Mouse (Mus musculus) hindbrain, embryonic 12.5 days (tissue): ENCODE measurements around the gene Atg4a-ps. TPM values are rescaled to one million over a fixed set of nuclear protein-coding genes. Genes with fewer than 3 reads are reported as not detected.

ENCODE experiments used
- ATAC-seq: fragments of 200-750 bp; cut with Nextera tagmentation; 2 replicates; pipeline ENCODE4 v1.8.0; 2017; ENCODE audit warnings: moderate TSS enrichment; ENCODE audit not compliant: low FRiP score
- H3K27ac ChIP-seq: fragments of 300-500 bp; sonication (generic); 2 replicates; pipeline ENCODE4 v1.5.1; 2016; ENCODE audit warnings: mild to moderate bottlenecking
- H3K27me3 ChIP-seq: fragments of 300-500 bp; sonication (generic); 2 replicates; pipeline ENCODE4 v1.6.1; 2016; ENCODE audit warnings: mild to moderate bottlenecking
- H3K36me3 ChIP-seq: fragments of 300-500 bp; sonication (generic); 2 replicates; pipeline ENCODE4 v1.6.1; 2016; ENCODE audit warnings: mild to moderate bottlenecking
- H3K4me1 ChIP-seq: fragments of 300-500 bp; sonication (generic); 2 replicates; pipeline ENCODE4 v1.6.1; 2016
- H3K4me2 ChIP-seq: fragments of 300-500 bp; sonication (generic); replicated peaks from 2 replicates; pipeline ENCODE4 v1.6.1; 2016; ENCODE audit warnings: mild to moderate bottlenecking
- H3K4me3 ChIP-seq: fragments of 300-500 bp; sonication (generic); 2 replicates; pipeline ENCODE4 v1.5.1; 2016; ENCODE audit warnings: mild to moderate bottlenecking
- H3K9ac ChIP-seq: fragments of 300-500 bp; sonication (generic); 2 replicates; pipeline ENCODE4 v1.6.1; 2016; ENCODE audit warnings: mild to moderate bottlenecking, moderate library complexity
- H3K9me3 ChIP-seq: fragments of 300-500 bp; sonication (generic); replicated peaks from 2 replicates; pipeline ENCODE4 v1.6.1; 2016; ENCODE audit warnings: mild to moderate bottlenecking
- WGBS: fragments of 180-500 bp; shearing (Covaris S2); methylation state at CpG from one replicate; pipeline ENCODE4 v1.1.7; 2016; 5-methylcytosine and 5-hydroxymethylcytosine counted together
- polyA plus RNA-seq: library from polyadenylated mRNA; unstranded; fragments of >200 nt; fragmentation: Nextera tagmentation; extraction: Ambion mirVana; gene quantifications from 2 replicates; pipeline ENCODE4 v1.2.1, GENCODE M21; 2016

The Atg4a-ps gene
- polyA plus RNA-seq, 1 experiment from 2014 or later, result not detected

DNA sequence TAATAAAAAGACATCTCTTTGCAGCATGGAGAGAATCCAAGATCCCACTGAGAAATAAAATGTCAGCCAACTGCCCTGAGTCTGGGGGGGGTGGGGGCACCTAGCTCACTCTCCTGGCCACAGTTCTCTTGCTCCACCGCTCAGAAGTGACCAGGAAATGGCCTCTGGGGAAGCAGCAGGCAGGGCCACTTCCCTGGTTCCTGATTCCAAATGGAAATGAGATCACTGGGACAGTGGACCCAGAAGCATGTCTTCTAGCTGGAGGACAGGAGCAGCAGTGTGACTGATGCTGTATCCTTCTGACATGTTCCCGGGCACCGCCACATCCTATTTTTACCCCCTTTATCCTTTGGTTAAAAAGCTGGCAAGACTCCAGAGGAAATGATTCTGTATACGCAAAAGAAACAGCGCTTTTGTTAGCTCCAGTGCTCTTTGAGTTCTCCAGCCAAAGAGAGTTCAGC is 21.2 kb downstream of the Atg4a-ps start:
- no peak for ATAC-seq

DNA sequence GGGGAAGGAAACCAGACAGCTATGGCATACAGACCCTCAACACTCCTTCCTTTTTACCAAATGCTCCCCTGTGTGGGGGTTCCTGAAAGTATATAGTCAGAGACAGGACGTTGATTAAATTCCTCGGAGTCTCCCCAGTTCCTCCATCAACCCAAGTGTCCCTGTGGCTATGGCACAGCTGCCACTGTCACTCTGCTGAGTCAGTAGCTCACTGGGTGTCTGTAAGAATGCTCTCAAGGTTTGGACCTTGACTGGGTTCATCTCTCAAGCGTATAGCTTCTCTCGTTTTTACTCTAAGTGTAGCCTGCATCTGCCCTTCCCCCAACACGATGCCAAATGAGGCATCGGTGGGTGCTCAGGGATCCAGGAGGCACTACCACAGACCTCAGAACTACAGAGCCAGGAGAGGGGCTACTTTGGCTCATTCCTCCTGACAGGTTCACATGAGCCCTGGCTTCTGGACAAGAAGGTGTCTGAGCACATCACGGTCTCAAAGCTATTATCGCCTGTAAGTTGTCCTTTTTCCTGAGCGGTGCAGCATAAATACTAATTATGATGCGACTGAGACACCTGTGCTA is 21.9 kb downstream of the Atg4a-ps start:
- WGBS, result 86% methylated on average over 10 of the region's 10 CpGs
- ATAC-seq, result no peak
- no peak overlapping the region for H3K4me3 ChIP-seq

More for the DNA sequence above, 21.2 kb downstream of the Atg4a-ps start:
- no peak overlapping the region for H3K4me3 ChIP-seq
- WGBS, result 57% methylated on average over 5 of the region's 5 CpGs
- H3K27ac ChIP-seq, result no peak overlapping the region
- no peaks in the 10 kb centered on the region for H3K9me3 ChIP-seq
- no peak overlapping the region for H3K9ac ChIP-seq
- no peak overlapping the region for H3K4me2 ChIP-seq
- no peaks in the 10 kb centered on the region for H3K36me3 ChIP-seq
- peaks cover 4% of the 10 kb centered on the region; the same call in 1 of the 2 replicates for H3K4me1 ChIP-seq
- H3K27me3 ChIP-seq, result no peaks in the 10 kb centered on the region

DNA sequence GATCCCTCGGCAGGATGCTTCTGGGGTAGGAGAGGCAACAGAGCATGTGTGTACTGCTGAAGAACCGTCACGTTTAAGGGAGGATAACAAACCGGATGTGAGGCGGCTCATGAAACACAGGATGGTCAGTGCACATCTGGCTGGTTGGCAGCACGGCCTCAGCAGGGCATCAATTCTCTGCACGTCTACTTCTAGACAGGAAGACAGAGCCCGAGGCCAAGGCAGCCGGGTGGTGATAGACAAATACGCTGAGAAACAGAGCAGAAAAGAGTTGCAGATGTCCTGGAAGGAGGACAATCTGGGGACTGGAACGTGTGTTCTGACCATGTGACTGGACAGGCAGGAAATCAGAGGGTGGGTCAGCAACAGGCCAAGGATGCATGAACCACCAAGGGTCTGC is 25.8 kb downstream of the Atg4a-ps start:
- no peak overlapping the region for H3K27ac ChIP-seq
- no peak overlapping the region for H3K4me2 ChIP-seq
- no peaks in the 10 kb centered on the region for H3K36me3 ChIP-seq
- H3K27me3 ChIP-seq, result no peaks in the 10 kb centered on the region
- H3K4me3 ChIP-seq, result no peak overlapping the region
- 64% methylated on average over 11 of the region's 11 CpGs for WGBS
- H3K4me1 ChIP-seq, result peaks cover 4% of the 10 kb centered on the region; the same call in 1 of the 2 replicates
- no peaks in the 10 kb centered on the region for H3K9me3 ChIP-seq
- H3K9ac ChIP-seq, result no peak overlapping the region
- ATAC-seq, result no peak

More for the DNA sequence above, 21.9 kb downstream of the Atg4a-ps start:
- Histone ChIP-seq H3K4me1 (peaks cover 4% of the 10 kb centered on the region; the same call in 1 of the 2 replicates), H3K9me3 (no peaks in the 10 kb centered on the region), H3K9ac (no peak overlapping the region), H3K36me3 (no peaks in the 10 kb centered on the region), H3K27me3 (no peaks in the 10 kb centered on the region), H3K27ac (no peak overlapping the region), H3K4me2 (no peak overlapping the region)

DNA sequence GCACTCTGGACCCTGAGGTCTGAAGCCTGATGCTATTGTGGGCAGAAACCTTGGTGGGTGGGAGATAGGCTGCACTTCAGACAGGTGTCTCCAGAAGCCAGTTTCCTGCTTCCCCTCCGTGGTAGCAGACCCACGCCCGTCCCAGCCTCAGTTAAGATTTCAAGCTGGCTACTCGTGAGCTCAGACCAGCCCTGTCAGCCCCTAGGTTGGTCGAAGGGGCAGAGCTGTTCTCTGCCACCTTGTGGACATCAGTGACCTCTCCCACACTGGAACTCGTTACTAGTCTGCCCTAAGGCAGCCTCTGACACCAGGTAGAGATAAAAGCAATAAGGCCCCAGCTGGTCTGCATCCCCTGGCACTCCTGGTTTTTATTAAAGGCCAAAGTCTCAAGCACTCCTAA is 28.9 kb downstream of the Atg4a-ps start:
- no peak overlapping the region for H3K4me3 ChIP-seq
- H3K27ac ChIP-seq, result no peak overlapping the region
- no peaks in the 10 kb centered on the region for H3K27me3 ChIP-seq
- 32% methylated on average over 6 of the region's 6 CpGs for WGBS
- no peak for ATAC-seq
- H3K9me3 ChIP-seq, result no peaks in the 10 kb centered on the region
- no peaks in the 10 kb centered on the region for H3K36me3 ChIP-seq
- H3K4me1 ChIP-seq, result no peaks in the 10 kb centered on the region
- no peak overlapping the region for H3K4me2 ChIP-seq
- H3K9ac ChIP-seq, result no peak overlapping the region

DNA sequence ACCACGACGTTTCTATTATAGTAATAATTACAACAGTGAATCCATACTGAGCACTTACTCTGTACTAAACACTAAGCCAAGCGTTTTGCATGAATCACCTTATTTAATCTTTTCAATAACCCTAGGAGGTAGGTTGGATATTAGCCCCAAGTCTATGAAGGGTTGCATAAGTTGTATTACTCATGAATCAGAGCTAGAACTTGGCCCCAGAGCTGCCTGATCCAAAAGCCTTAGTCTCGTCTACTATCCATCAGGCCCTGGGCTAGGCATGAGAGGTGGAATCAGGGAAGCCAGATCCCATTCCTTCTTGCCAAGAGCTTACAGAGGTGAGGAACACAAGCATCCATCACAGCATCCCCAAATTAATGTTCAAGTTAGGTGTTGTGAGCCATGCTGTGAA is 30.2 kb downstream of the Atg4a-ps start:
- Histone ChIP-seq H3K27me3 (no peaks in the 10 kb centered on the region), H3K27ac (no peak overlapping the region), H3K4me3 (no peak overlapping the region), H3K4me2 (no peak overlapping the region), H3K36me3 (no peaks in the 10 kb centered on the region), H3K9me3 (no peaks in the 10 kb centered on the region), H3K9ac (no peak overlapping the region), H3K4me1 (no peaks in the 10 kb centered on the region)
- ATAC-seq, result no peak
- WGBS, result 86% methylated on average over 4 of the region's 4 CpGs

- H3K27ac ChIP-seq, result no peak overlapping the region
- no peak overlapping the region for H3K4me3 ChIP-seq
- H3K4me2 ChIP-seq, result no peak overlapping the region
- 0 out of 2 replicates have a peak, but pooled peaks cover 3% of the 10 kb centered on the region for H3K27me3 ChIP-seq
- H3K36me3 ChIP-seq, result no peaks in the 10 kb centered on the region
- no peaks in the 10 kb centered on the region for H3K9me3 ChIP-seq
- WGBS, result 69% methylated on average over 9 of the region's 9 CpGs
- H3K4me1 ChIP-seq, result no peaks in the 10 kb centered on the region
- no peak overlapping the region for H3K9ac ChIP-seq
- no peak for ATAC-seq
These were observed 33.1 kb downstream of the Atg4a-ps start for GRCm38 (mm10) chr3:103612636-103613355.

- Histone ChIP-seq H3K4me2 (no peak overlapping the region), H3K4me3 (no peak overlapping the region), H3K27me3 (0 out of 2 replicates have a peak, but pooled peaks cover 3% of the 10 kb centered on the region), H3K4me1 (peaks cover 11% of the 10 kb centered on the region), H3K9ac (no peak overlapping the region), H3K27ac (no peak overlapping the region), H3K9me3 (no peaks in the 10 kb centered on the region), H3K36me3 (no peaks in the 10 kb centered on the region)
- no peak for ATAC-seq
- 90% methylated on average over 5 of the region's 5 CpGs for WGBS
These were observed 35.6 kb downstream of the Atg4a-ps start for GRCm38 (mm10) chr3:103610231-103610630.

DNA sequence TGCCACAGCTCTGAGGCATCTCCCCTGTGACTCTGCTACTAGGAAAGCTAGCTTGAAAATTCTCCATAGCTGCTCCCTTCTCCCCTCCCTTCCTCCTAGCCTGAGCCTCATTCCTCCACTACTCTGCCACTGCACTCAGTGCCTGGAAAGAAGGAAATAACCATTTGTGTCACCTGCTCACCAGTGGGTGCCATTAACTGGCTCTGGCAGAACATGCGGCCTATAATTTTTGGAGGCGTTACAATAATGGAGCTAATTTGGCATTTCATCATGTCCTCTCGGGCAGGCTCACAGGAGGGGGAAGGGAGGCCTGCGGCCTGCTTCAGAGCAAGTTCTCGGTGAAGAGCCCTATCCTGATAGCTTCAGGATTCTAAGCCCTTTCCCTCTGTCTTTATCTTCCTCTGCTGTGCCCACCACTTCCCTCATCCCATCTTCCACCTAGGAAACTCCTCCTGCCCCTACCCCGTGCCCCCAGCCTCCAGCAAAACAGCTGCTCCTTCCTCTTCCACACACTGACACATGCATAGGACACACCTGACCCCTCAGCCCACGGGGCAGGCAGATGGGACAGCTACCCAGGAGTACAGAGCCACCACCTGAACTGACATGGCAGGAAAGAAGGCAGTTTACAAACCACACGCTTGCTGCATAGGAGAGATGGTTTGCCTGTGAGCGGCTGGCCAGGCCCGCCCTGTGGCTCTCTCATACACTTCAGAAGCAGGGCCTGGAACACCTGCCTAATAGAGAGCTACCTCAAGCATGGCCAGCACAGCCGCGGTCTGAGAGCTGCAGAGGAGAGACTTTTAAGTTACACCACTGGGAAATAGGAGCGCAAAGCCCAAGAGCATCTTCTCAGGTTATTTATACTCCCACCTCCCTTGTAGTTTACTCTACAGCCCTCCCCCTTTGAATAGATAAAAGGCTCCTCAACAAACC is 38.9 kb downstream of the Atg4a-ps start:
- 0 out of 2 replicates have a peak, but pooled peaks cover 3% of the 10 kb centered on the region for H3K27me3 ChIP-seq
- ATAC-seq, result no peak
- no peak overlapping the region for H3K4me3 ChIP-seq
- no peaks in the 10 kb centered on the region for H3K36me3 ChIP-seq
- WGBS, result 83% methylated on average over 13 of the region's 13 CpGs
- H3K27ac ChIP-seq, result no peak overlapping the region
- no peak overlapping the region for H3K4me2 ChIP-seq
- H3K4me1 ChIP-seq, result peaks cover 11% of the 10 kb centered on the region
- no peaks in the 10 kb centered on the region for H3K9me3 ChIP-seq
- H3K9ac ChIP-seq, result no peak overlapping the region

DNA sequence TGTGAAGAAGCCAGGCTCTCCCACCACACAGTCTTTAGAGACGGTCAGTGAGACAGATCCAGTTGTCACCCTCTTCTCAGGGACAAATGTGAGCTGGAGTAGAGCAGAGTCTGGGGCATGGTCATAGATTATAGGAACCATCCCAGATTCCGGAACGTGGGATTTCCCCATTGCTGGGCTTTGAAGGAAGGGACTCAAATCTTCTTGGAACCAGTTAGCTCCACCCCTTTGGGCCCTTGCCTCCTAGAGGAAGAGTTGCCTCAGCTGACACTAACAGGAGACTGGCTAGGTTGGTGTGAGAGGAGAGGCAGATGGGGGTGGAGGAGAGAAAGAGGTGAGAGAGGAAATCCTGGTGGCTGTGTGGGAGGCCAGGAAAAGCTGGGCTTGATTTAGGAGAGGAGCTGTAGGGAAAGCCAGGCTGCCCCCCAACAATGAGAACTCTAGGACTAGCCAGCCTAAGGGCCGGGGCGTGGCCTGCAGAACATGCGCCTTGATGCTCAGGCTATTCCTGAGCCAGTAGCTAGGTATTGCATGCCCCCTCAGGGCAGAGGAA is 39.7 kb downstream of the Atg4a-ps start:
- H3K4me2 ChIP-seq, result no peak overlapping the region
- no peak for ATAC-seq
- H3K9me3 ChIP-seq, result no peaks in the 10 kb centered on the region
- H3K4me3 ChIP-seq, result no peak overlapping the region
- peaks cover 13% of the 10 kb centered on the region for H3K4me1 ChIP-seq
- no peak overlapping the region for H3K9ac ChIP-seq
- WGBS, result 87% methylated on average over 6 of the region's 6 CpGs
- no peak overlapping the region for H3K27ac ChIP-seq
- H3K36me3 ChIP-seq, result no peaks in the 10 kb centered on the region
- H3K27me3 ChIP-seq, result 0 out of 2 replicates have a peak, but pooled peaks cover 3% of the 10 kb centered on the region

GRCm38 (mm10) chr3:103601561-103601960 is 44.3 kb downstream of the Atg4a-ps start:
- H3K27ac ChIP-seq, result no peak overlapping the region
- H3K4me1 ChIP-seq, result peaks cover 12% of the 10 kb centered on the region; the same call in 1 of the 2 replicates
- 0 out of 2 replicates have a peak, but pooled peaks cover 4% of the 10 kb centered on the region for H3K27me3 ChIP-seq
- no peaks in the 10 kb centered on the region for H3K9me3 ChIP-seq
- WGBS, result 77% methylated on average over 1 of the region's 1 CpGs
- H3K4me2 ChIP-seq, result no peak overlapping the region
- no peak overlapping the region for H3K4me3 ChIP-seq
- H3K9ac ChIP-seq, result no peak overlapping the region
- ATAC-seq, result no peak
- no peaks in the 10 kb centered on the region for H3K36me3 ChIP-seq

DNA sequence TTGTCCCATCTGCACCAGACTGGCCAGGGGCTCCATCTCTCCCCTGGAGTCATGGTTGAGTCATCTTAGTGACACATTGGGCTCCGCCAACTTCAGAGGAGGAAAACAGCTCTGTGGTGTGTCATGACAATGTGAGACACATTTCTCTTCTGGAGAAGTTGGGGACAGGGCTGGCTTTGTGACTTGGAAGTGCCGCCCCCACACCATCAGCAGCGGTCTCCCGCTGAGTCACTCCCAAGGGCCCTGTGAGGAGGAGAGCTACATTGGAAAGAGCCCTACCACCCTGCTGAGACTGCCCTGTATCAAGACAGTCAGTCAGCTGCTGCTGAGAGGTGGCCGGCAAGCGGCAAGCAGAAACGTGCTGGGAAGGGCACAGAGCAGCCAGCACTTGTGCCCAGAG is 44.9 kb downstream of the Atg4a-ps start:
- Histone ChIP-seq H3K9me3 (no peaks in the 10 kb centered on the region), H3K27ac (no peak overlapping the region), H3K9ac (no peak overlapping the region), H3K4me1 (0 out of 2 replicates have a peak, but pooled peaks cover 7% of the 10 kb centered on the region), H3K4me3 (no peak overlapping the region), H3K27me3 (0 out of 2 replicates have a peak, but pooled peaks cover 4% of the 10 kb centered on the region), H3K36me3 (no peaks in the 10 kb centered on the region), H3K4me2 (no peak overlapping the region)
- no peak for ATAC-seq
- WGBS, result 42% methylated on average over 7 of the region's 7 CpGs
